Mouse (Mus musculus): ENCODE data around the gene Olfr164. TPM values are rescaled to one million over a fixed set of nuclear protein-coding genes. Genes with fewer than 3 reads are reported as not detected.

Olfr164 gene
- not detected for polyA plus RNA-seq (2017; shearing (Covaris generic))

GRCm38 (mm10) chr16:19313964-19314363 lies at the start of gene Olfr164:
Gene Olfr164 (minus strand): TSS chr16:19314064.

Other genes with a start within 250 kb of the Olfr164 start
- not detected for gene Olfr165, start 109.1 kb upstream of the Olfr164 start, polyA plus RNA-seq (2017; shearing (Covaris generic))
- not detected for gene Olfr166, start 169.6 kb upstream of the Olfr164 start, polyA plus RNA-seq (2017; shearing (Covaris generic))
- gene Olfr167, start 208.2 kb upstream of the Olfr164 start, polyA plus RNA-seq (2017; shearing (Covaris generic)) = not detected
- gene Olfr168, start 221.5 kb upstream of the Olfr164 start, polyA plus RNA-seq (2017; shearing (Covaris generic)) = not detected

Measured in activated CD4-positive, CD25-positive, alpha-beta regulatory T cell, adult 9 weeks (primary cell).